Mouse (Mus musculus) myocyte (in vitro differentiated cells): ENCODE data around the gene Tmem200a. TPM values are rescaled to one million over a fixed set of nuclear protein-coding genes. Genes with fewer than 3 reads are reported as not detected.
A peak's percentile ranks its signal among the peaks of the same experiment; 100 is the strongest.

ENCODE experiments used
- H3K27me3 ChIP-seq: one replicate; pipeline ENCODE4 v1.6.1; 2011; ENCODE audit not compliant: control insufficient read depth, insufficient read depth, insufficient read length
- H3K36me3 ChIP-seq: one replicate; pipeline ENCODE4 v1.6.1; 2011; ENCODE audit not compliant: control insufficient read depth, insufficient read depth
- H3K4me2 ChIP-seq: one replicate; pipeline ENCODE4 v1.6.1; 2011; ENCODE audit warnings: low read depth, control low read depth
- H3K4me3 ChIP-seq: one replicate; pipeline ENCODE4 v1.5.1; 2011; ENCODE audit warnings: mild to moderate bottlenecking, control low read depth, moderate library complexity
- H3K79me2 ChIP-seq: one replicate; pipeline ENCODE4 v1.6.1; 2011; ENCODE audit not compliant: control insufficient read depth, insufficient read depth
- H3ac ChIP-seq: one replicate; pipeline ENCODE4 v1.6.1; 2011; ENCODE audit not compliant: control insufficient read depth, insufficient read length
- CEBPB ChIP-seq: IDR thresholded peaks from 2 replicates; pipeline ENCODE4 v1.6.1; 2011; ENCODE audit warnings: mild to moderate bottlenecking, moderate library complexity; ENCODE audit not compliant: poor library complexity, insufficient read depth, severe bottlenecking
- E2F4 ChIP-seq: IDR thresholded peaks from one replicate; pipeline ENCODE4 v1.6.1; 2011; ENCODE audit warnings: mild to moderate bottlenecking, control low read depth, moderate library complexity; ENCODE audit not compliant: insufficient read depth
- MAX ChIP-seq: IDR thresholded peaks from one replicate; pipeline ENCODE4 v1.6.1; 2011; ENCODE audit warnings: low read depth, mild to moderate bottlenecking, control low read depth
- MYOD1 ChIP-seq, 3 experiments: IDR thresholded peaks; one replicate each; pipeline ENCODE4 v1.6.1; 2011; ENCODE audit warnings: control low read depth in 2 of 3, low read depth in 2 of 3, mild to moderate bottlenecking in 2 of 3, moderate library complexity in 1 of 3; ENCODE audit not compliant: insufficient read length in 2 of 3, control insufficient read depth in 1 of 3
- MYOG ChIP-seq, 3 experiments: IDR thresholded peaks; one replicate each; pipeline ENCODE4 v1.6.1; 2011; ENCODE audit warnings: control low read depth in 2 of 3, low read depth in 2 of 3, mild to moderate bottlenecking in 2 of 3; ENCODE audit not compliant: insufficient read length in 2 of 3, control insufficient read depth in 1 of 3, insufficient read depth in 1 of 3
- POLR2AphosphoS2 ChIP-seq: IDR thresholded peaks from one replicate; pipeline ENCODE4 v1.6.1; 2011; ENCODE audit warnings: low read depth, control low read depth; ENCODE audit not compliant: insufficient read length
- REST ChIP-seq: IDR thresholded peaks from one replicate; pipeline ENCODE4 v1.6.1; 2011; ENCODE audit warnings: mild to moderate bottlenecking, control low read depth, moderate library complexity; ENCODE audit not compliant: insufficient read depth, insufficient read length
- SRF ChIP-seq: IDR thresholded peaks from one replicate; pipeline ENCODE4 v1.6.1; 2011; ENCODE audit warnings: low read depth; ENCODE audit not compliant: control insufficient read depth, insufficient read length
- TCF12 ChIP-seq: IDR thresholded peaks from one replicate; pipeline ENCODE4 v1.6.1; 2011; ENCODE audit warnings: mild to moderate bottlenecking, control low read depth; ENCODE audit not compliant: poor library complexity, insufficient read depth, severe bottlenecking
- TCF3 ChIP-seq: IDR thresholded peaks from one replicate; pipeline ENCODE4 v1.6.1; 2011; ENCODE audit warnings: low read depth, control low read depth; ENCODE audit not compliant: insufficient read length
- USF1 ChIP-seq: IDR thresholded peaks from one replicate; pipeline ENCODE4 v1.6.1; 2011; ENCODE audit warnings: low read depth, mild to moderate bottlenecking, control low read depth, moderate library complexity
- polyA plus RNA-seq: library from polyadenylated mRNA; unstranded; fragments of >200 nt; fragmentation: generic; extraction: Trizol; gene quantifications from one replicate; pipeline ENCODE4 v1.2.1, GENCODE M21; 2012; ENCODE audit warnings: missing spikeins

Gene Tmem200a
- polyA plus RNA-seq, 1 experiment = 1.4 TPM

DNA sequence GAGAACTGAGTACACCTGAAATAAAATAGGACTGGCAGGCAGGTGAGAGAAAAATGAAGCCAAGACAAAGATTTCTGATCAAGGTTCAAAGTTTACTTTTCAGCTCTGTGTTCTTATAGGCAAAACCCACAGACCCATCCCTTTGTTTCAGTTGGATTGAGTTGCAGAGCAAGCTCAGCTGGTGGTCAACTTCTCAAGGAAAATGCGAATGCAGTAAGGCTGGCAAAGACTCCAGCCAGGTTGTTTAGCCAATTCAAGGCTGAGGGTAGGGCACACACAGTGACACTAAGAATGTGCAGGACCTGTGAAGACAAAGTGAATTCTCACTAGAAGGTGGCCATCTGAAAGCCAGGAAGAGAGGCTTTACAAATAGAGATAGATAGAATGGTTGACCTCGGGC is 94.8 kb downstream of the Tmem200a start:
- Histone ChIP-seq H3K4me2 (no peak overlapping the region), H3K36me3 (no peaks in the 10 kb centered on the region), H3K4me3 (no peak overlapping the region), H3ac (no peak overlapping the region), H3K27me3 (no peaks in the 10 kb centered on the region), H3K79me2 (no peaks in the 10 kb centered on the region)
- no peak for TF ChIP-seq MAX
- no peak for TF ChIP-seq TCF12
- TF ChIP-seq POLR2AphosphoS2 = no peak
- TF ChIP-seq TCF3 = no peak
- TF ChIP-seq CEBPB = no peak
- no peak for TF ChIP-seq REST
- no peak for TF ChIP-seq USF1
- TF ChIP-seq E2F4 = no peak
- no peak for TF ChIP-seq MYOG (IDR thresholded peaks at IDR 0.05; ENCODE audit: control insufficient read depth in 1 of 3, insufficient read depth in 1 of 3, insufficient read length in 2 of 3, low read depth in 2 of 3)

DNA sequence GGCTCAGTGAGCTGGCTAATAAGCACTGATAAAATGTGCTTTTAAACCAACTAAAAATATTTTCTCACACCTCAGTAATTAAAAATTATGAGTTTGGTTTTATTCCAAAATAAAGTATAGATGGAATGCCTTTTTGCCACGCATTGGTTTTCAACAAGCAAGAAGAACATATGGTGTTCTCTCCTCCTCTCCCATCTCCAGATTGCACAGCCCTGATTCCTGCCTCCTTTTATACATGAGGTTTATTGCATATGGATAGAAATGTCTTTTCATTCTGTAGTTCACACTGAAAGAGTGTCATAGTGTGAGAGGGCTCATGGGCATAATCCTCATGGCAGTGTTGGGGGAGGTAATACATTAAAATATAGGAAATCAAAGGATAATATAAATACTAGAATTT is 96.2 kb downstream of the Tmem200a start:
- no peak overlapping the region for H3K4me2 ChIP-seq
- H3K27me3 ChIP-seq = no peaks in the 10 kb centered on the region
- TF ChIP-seq MAX = no peak
- no peak for TF ChIP-seq CEBPB
- TF ChIP-seq TCF12 = no peak
- TF ChIP-seq E2F4 = no peak
- no peak for TF ChIP-seq MYOG (IDR thresholded peaks at IDR 0.05; ENCODE audit: control insufficient read depth in 1 of 3, insufficient read depth in 1 of 3, insufficient read length in 2 of 3, low read depth in 2 of 3)
- no peak for TF ChIP-seq REST
- H3K4me3 ChIP-seq = no peak overlapping the region
- H3K36me3 ChIP-seq = no peaks in the 10 kb centered on the region
- H3ac ChIP-seq = no peak overlapping the region
- no peaks in the 10 kb centered on the region for H3K79me2 ChIP-seq

DNA sequence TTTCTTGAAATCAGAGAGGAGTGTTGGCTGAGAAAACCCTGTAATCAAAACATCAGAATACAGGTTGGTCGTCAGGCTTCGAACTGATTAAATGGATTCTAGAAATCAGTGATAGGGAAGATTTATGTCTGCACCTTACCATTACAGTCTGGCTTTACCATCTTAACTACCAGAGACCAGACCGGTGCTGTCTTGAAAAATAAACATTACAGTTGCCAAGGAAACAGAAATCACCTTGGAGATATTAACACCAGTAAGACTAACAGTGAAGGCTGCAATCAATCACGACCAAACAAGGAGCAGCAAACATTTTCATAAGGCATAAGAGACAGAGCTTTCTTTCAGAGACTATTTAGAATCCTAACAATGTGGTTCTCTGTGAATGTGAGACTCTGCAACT is 116.0 kb downstream of the Tmem200a start:
- Histone ChIP-seq H3K4me2 (no peak overlapping the region), H3K36me3 (no peaks in the 10 kb centered on the region), H3K27me3 (no peaks in the 10 kb centered on the region), H3K79me2 (no peaks in the 10 kb centered on the region), H3K4me3 (no peak overlapping the region), H3ac (no peak overlapping the region)
- TF ChIP-seq USF1 (no peak), POLR2AphosphoS2 (no peak), REST (no peak), SRF (no peak), CEBPB (no peak)

DNA sequence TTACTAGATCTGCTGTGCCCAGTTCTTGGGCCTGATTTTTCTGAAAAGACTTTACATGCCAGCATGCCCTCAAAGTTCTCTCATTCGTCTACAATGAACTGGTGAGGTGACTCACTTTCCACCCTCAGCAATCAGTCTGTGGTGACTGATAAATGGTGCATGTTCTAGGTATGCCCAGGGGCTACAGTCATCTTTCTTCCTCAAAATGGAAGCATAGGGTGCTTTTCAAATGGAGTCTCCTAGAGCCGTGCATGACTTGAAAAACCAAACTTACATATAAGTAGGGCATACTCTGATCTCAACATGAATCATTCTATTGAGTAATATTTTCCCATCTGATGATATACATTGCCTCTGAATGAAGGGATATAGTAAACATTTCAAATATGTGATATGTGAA is 117.8 kb downstream of the Tmem200a start:
- Histone ChIP-seq H3K79me2 (no peaks in the 10 kb centered on the region), H3K27me3 (no peaks in the 10 kb centered on the region), H3K4me3 (no peak overlapping the region), H3ac (no peak overlapping the region), H3K36me3 (no peaks in the 10 kb centered on the region), H3K4me2 (no peak overlapping the region)
- TF ChIP-seq CEBPB (0 out of 2 replicates have a peak, but pooled peaks have one; percentile 7), SRF (no peak)

DNA sequence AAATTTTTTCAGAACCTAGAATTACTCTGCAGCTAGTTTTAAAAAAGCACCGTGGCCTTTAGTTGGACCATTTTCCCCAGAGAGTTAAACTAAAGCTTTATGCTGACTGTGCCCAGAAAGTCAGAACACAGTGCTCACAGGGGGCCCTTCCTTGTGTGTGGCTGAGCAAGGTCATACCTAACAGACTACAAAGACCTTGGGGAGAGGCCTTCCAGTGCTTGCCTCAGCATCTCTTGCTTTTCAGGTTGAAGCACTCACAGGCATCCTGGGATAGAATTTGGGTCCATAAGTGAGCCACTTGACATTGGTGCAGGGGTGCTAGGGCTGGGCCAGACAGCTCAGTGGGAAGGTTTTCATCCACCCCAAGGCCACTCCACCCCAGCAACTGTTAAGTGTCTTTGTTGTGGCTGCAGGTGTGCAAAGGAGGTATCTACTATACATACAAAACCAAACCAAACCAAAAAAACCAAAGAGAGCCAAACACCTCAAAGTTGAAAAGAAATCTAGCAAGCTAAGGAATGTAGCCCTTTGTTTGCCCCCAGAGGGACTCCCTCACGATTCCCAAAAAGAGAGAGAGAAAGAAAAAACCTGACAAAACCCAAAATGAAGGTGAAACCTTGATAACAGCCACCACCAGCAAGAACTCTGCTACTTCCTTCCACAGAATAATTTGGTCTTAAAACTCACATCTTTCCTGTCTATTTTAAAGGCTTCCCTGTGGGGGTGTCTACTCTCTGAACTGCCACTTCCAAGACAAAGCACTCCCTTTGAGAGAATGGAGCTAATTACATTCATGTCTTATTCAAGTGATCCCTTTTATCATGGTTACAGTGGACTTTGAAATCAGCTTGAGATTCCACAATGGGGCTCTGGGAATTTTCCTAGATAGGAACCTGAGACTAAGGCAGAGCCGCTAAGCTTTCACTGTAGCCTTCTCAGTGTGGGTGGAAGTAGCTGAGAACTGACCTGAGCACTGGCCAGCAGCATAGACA is 119.8 kb downstream of the Tmem200a start:
- H3K36me3 ChIP-seq = no peaks in the 10 kb centered on the region
- no peaks in the 10 kb centered on the region for H3K27me3 ChIP-seq
- H3K79me2 ChIP-seq = no peaks in the 10 kb centered on the region
- no peak overlapping the region for H3K4me3 ChIP-seq
- H3K4me2 ChIP-seq = no peak overlapping the region
- TF ChIP-seq MYOD1 (IDR thresholded peaks at IDR 0.05; ENCODE audit: control insufficient read depth in 1 of 3, insufficient read length in 2 of 3, low read depth in 2 of 3) = no peak
- no peak for TF ChIP-seq SRF
- no peak for TF ChIP-seq USF1
- no peak for TF ChIP-seq MYOG (IDR thresholded peaks at IDR 0.05; ENCODE audit: control insufficient read depth in 1 of 3, insufficient read depth in 1 of 3, insufficient read length in 2 of 3, low read depth in 2 of 3)
- no peak for TF ChIP-seq E2F4
- TF ChIP-seq CEBPB = no peak
- no peak for TF ChIP-seq REST
- no peak overlapping the region for H3ac ChIP-seq
